Mouse (Mus musculus): ENCODE measurements at regions not wholly inside any gene's neighbourhood (a gene's known extent, or its start where the extent isn't known, plus 50 kb on each side); places are given as distances from the start of the nearest gene placed in this dataset.
A peak's percentile ranks its signal among the peaks of the same experiment; 100 is the strongest.

DNA sequence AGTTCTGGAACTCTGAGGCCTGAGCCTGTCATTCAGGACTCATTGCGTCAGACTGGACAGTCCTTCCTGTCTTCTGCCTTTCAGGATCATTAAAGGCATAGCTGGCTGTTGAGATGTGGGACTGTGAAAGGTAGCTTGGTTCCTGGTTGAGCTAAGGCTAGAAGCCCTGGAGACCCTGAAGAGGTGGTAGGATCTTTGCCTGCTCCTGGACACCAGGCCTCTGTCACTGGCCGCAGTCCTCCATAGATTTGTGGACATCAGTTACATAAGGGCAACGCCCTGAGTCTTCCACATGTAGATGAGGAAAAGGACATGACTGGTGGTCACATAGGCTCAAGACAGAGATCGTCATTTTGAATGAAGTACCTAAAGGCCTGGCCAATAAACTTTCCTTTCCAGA lies 127.9 kb downstream of the Opa1 start:
- DNase-seq (ENCODE audit: low spot score in 2 of 2), result no peak

- DNase-seq (ENCODE audit: low spot score in 2 of 2), result no peak
Observed at GRCm38 (mm10) chr16:29707656-29708055, 128.5 kb downstream of the Opa1 start.

- no peak for DNase-seq (ENCODE audit: low spot score in 2 of 2)
Observed at GRCm38 (mm10) chr16:29709072-29709471, 129.9 kb downstream of the Opa1 start.

DNA sequence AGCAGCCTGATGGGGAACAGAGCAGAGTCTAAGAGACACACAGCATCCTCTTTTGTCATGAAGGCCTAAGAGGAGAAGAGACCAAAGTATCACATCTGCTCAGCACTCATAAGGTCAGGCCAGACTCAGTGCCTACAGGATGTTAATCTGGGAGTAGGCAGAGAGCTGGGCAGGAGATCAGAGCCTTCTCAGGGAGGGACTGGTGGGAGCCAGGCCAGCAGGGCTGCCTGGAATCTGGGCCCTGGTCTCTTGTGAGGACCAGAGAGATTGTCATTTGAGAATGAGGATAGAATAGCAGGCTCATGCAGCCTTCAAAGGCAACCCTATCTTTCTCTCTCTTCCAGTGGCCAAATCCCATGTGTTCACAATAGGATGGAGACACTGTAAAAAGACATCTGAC lies 132.3 kb downstream of the Opa1 start:
- DNase-seq (ENCODE audit: low spot score in 2 of 2), result no peak

DNA sequence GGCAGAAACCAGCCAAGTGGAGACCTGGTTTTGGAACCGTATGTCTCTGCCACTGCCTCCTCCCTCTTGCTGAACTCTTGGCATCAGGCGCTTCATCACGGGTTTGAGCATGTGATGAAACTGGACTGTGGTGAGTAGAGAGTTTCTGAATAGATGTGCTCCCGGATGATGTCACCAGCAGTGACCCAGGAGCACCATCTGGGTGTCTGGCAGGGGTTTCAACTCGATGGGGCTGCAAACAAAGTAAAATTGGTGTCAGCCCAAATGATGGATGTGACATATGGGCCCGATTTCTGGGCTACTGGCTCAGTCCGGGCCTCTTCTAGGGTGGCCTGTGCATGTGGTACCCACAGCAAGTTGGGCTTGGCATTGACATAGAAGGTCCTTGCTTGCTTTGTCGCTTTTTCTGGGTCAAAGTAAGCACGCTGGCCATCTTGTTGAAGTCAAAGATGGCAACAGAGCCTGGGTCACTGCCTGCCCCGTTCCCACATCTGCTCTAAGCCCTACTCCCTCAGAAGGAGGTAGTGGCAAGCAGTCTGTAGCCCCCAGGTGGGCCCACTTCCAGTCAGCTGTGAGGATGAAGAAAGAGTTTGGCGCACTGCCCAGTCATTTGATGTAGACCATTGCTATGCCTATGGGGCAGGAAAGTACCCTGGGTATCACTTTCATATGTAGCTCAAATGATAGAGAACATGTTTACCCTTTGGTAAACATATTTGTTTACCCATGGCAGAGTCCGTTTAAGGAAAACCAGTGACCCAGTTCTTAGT lies 133.0 kb downstream of the Opa1 start:
- DNase-seq (ENCODE audit: low spot score in 2 of 2), result no peak

DNA sequence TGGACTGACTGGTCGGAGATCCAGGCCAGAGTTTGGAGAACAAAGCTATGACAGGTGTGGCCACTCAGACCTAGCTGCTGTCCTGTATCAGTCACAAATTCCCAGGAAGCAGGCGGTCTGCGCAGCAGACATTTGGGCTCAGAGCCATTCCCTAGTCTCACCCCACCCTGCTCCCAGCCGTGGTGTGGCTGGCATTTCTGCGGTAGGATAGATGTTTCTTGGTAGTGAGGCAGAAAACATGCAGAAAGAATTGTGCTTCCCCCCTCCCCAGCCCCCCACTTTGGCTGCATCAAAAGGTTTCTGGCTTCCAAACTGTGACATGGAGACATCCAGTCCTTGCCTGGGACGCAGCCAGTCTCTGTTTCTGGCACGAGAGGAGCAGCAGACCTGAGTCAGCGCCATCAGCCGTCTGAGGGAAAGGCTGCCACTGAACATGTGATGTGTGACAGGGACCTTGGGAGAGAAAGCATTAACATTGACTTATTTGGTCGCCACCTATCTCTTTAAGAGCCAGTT lies 135.5 kb downstream of the Opa1 start:
- DNase-seq (ENCODE audit: low spot score in 2 of 2), result no peak

- DNase-seq (ENCODE audit: low spot score in 2 of 2), result no peak
Observed at GRCm38 (mm10) chr16:29718965-29719364, 139.8 kb downstream of the Opa1 start.

- no peak for DNase-seq (ENCODE audit: low spot score in 2 of 2)
Observed at GRCm38 (mm10) chr16:29719571-29720451, 140.7 kb downstream of the Opa1 start.

DNA sequence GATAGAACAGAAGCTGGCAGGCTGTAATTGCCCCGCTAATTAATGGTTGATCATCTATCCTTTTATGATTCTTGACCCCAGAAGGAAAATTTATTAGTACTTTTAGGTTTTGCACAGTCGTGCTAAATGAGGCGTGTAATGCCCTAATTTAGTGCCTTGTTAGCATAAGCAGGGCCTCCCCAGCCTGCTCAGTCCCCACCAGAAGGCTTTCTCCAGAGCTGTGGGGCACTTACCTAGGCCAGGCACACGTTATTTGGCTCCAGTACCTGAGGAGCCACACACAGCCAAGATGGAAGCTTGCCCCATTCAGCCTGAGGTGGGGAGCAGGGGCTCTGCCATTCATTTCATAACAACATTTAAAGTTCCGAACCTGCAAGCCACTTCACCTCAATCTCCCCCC lies 146.0 kb downstream of the Opa1 start:
- no peak for DNase-seq (ENCODE audit: low spot score in 2 of 2)

DNA sequence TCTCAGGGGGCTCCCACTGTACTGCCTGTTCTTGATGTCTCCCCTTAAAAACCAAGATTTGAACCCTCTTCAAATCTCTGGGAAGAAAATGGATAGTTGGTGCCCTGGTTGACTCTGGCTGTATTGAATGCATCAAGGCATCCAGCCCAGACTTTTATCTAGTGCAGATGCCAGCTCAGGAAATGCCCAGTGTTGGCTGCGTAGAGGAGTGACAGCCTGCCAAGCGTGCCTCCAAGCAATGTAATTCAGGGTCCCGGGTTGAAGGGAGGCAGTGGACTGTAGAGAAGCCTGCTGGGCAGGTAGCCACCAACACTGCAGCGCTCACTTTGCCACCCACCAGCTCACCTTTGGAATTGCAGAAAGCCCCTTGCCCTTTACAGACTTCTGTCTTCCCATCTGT lies 146.4 kb downstream of the Opa1 start:
- DNase-seq (ENCODE audit: low spot score in 2 of 2), result no peak

DNA sequence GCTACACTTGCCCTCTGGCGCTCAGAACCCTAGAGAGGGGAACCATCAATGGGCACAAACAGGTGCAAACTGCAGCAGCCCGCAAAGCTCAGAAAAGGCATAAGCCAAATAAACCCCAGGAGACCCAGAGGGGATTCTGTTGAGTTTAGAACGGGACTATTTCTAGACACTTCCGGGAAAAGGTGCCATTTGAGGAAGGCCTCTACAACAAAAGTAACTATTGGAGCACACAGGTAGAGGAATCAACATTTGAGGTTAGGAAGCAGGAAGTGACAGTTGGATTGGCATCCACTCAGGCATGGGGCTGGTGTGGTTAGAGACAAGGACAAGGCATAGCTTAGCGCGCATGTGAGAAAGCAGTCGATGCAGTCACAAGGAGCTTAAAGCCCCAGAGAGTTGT lies 148.3 kb downstream of the Opa1 start:
- peak in 1 of 2 experiments; percentile 25 for DNase-seq (ENCODE audit: low spot score in 2 of 2)

DNA sequence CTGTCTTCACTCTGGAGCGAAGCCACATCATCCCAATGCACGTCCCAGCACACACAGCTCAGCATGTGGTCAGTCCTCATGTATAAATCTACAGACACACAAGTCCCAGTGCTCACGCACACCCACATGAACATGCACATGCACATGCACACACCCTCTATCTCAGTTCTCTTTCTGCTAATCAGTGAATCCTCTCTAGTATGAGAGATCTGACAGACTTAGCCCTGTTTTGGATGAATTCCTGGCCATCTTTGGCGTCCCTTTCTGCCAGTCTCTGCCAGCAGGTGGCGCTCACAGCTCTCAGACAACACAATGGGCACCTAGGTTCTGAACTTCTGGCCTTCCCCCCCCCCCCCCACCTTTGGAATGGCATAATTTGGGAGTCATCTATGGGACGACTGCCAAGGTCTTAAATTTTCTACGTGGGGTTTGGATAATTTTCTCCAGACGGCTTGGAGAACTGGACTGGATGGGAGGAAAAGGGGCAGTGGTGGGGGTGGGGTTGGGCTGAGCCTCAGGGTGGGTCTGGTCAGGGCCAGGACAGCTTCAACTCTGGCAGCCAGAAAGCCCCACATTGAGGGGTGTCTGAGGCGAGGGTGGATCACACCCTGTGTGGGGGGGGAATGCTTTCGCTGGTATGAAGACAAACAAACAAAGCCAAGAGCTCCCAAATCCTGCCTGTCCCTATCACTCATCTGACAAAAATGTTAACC lies 149.8 kb downstream of the Opa1 start:
- DNase-seq (ENCODE audit: low spot score in 2 of 2), result peak; percentile 65 to 85

DNA sequence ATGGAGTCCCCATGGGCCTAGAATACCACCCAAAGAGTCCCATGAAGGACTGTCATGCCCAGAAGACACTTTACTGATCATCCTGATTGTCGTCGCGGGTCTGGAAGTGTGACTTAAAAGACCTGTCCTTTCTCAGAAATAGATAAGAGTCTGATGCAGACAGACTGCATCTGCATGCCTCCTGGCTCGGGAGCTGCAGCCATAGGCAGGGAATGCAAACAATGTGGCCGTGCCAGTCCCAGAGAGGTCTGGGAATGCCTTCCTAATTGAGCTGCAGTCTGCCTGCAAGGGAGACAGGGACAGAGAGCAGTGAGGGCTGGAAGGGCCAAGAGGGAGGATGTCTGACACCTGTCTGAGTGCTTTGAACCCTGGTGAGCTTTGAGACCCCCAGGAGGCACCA lies 150.9 kb downstream of the Opa1 start:
- no peak for DNase-seq (ENCODE audit: low spot score in 2 of 2)

DNA sequence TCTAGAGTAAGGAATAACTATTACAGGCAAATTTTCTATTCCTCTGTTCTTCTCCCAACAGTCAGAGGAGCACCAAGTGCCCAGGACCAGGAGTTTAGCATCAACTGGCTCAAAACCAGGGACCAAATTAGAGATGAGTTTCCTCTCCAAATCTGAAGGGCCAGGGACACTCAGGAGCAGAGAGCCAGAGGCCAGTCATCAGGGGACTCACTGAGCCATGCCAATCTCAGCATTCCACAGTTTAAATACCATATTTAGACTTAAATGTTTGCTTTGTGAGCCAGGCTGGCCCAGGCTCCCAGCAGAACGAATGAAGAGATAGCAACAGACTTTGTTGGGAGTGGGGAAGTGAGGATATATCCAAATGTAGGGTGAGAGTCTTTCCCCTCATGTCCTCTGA lies 153.8 kb downstream of the Opa1 start:
- DNase-seq (ENCODE audit: low spot score in 2 of 2), result no peak

DNA sequence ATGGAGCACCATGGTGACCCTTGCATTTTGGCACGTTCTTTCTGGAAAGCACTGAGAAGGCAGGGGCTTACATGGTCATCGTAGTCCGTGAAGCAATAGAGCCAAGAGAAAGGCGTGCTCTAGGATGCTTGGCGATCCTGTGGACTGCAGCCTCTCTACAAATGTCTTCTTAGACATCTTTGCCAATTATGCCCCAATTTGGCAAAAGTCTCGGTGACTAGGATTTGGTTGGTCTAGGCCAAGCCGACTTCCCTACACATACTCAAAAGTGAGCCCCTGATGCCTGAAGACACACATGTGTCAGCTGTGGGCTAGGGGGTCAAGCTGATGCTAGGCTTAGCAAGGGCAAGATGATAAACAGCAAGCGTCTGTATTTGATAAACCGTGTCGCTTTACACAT lies 154.7 kb downstream of the Opa1 start:
- no peak for DNase-seq (ENCODE audit: low spot score in 2 of 2)

GRCm38 (mm10) chr16:29734324-29734723 lies 155.2 kb downstream of the Opa1 start:
- peak in 1 of 2 experiments; percentile 26 for DNase-seq (ENCODE audit: low spot score in 2 of 2)

DNA sequence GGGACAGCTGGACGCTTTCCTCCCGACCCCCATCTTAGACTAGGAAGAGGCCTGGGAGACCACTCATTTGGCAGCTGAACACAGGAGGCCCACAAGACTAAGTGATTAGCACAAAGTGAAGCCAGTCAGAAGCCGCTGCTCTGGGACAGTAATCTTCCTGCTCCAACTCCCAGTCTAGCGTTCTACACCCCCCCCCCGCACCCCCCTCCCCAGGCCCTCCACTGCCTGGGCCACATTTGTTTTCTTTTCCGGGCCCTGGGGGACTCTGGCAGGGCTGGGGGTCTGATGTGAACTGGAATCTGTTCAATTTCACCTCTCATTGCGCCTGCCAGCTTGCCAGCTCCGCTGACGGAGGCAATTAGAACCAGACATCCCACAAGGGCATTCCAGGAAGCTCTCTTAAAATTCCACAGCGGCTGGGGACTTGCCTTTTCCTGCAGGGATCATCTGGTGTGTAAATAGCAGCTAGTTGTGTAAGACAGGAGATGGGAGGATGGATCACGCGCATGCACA lies 155.7 kb downstream of the Opa1 start:
- no peak for DNase-seq (ENCODE audit: low spot score in 2 of 2)

GRCm38 (mm10) chr16:29735371-29736008 lies 156.4 kb downstream of the Opa1 start:
- peak; percentile 29 to 52 for DNase-seq (ENCODE audit: low spot score in 2 of 2)

- DNase-seq (ENCODE audit: low spot score in 2 of 2), result no peak
Observed at GRCm38 (mm10) chr16:29736211-29736610, 157.1 kb downstream of the Opa1 start.

DNA sequence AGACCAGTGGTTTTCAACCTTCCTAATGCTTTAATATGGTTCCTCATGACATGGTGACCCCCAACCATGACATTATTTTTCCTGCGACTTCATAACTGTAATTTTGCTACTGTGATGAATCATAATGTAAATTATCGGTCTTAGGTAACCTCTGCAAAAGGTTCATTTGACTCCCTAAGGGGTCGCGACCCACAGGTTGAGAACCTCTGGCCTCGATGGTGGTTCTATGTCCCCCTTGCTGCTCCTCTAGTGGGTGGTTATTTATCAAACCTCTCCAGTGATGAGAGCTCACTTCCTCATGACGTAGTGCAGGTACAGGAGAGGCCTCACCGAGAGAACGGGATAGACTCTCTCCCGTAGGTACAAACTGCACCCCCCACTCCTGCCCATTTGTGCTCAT lies 158.9 kb downstream of the Opa1 start:
- DNase-seq (ENCODE audit: low spot score in 2 of 2), result no peak

- DNase-seq (ENCODE audit: low spot score in 2 of 2), result no peak
Observed at GRCm38 (mm10) chr16:29742497-29743230, 163.5 kb downstream of the Opa1 start.

All from spleen, postnatal 10 days (tissue).